Mouse (Mus musculus): ENCODE data around the gene Olfr741. TPM values are rescaled to one million over a fixed set of nuclear protein-coding genes. Genes with fewer than 3 reads are reported as not detected.

Olfr741 gene
- polyA plus RNA-seq (2015; fragmentation: Nextera tagmentation; extraction: Ambion mirVana), result not detected in 2 replicates

- 67% methylated on average over 2 of the region's 2 CpGs for WGBS
- no peak within 1 kb of the TSS for H3K4me2 ChIP-seq (ENCODE audit: low read depth, low read length)
- no peak within 1 kb of the TSS for H3K4me3 ChIP-seq (ENCODE audit: low read length)
- H3K4me1 ChIP-seq (ENCODE audit: control insufficient read depth, insufficient read depth, low read length), result no peaks in the 10 kb centered on the region
- H3K36me3 ChIP-seq (ENCODE audit: control insufficient read depth, insufficient read depth), result no peaks in the 10 kb centered on the region
- H3K27me3 ChIP-seq (ENCODE audit: control insufficient read depth, insufficient read depth, low read length), result no peaks in the 10 kb centered on the region
- no peak within 1 kb of the TSS for H3K9ac ChIP-seq (ENCODE audit: low read length)
- no peak within 1 kb of the TSS for H3K27ac ChIP-seq (ENCODE audit: low read length)
- ATAC-seq (replicated peaks; ENCODE audit: extremely low read depth, insufficient read depth, low FRiP score), result no peak
- no peaks in the 10 kb centered on the region for H3K9me3 ChIP-seq (replicated peaks; ENCODE audit: control insufficient read depth, low read length)
Measured at GRCm38 (mm10) chr14:50472438-50472837, at the start of gene Olfr741. Gene Olfr741, plus strand, starts transcription at chr14:50472738.

- ATAC-seq (replicated peaks; ENCODE audit: extremely low read depth, insufficient read depth, low FRiP score), result no peak
- H3K9me3 ChIP-seq (replicated peaks; ENCODE audit: control insufficient read depth, low read length), result no peaks in the 10 kb centered on the region
Measured at GRCm38 (mm10) chr14:50445245-50445644, 27.3 kb upstream of the Olfr741 start, which contains the start of gene Olfr740. Gene Olfr740, plus strand, starts transcription at chr14:50445545.

GRCm38 (mm10) chr14:50478406-50478805, 5.9 kb downstream of the Olfr741 start:
- no peaks in the 10 kb centered on the region for H3K36me3 ChIP-seq (ENCODE audit: control insufficient read depth, insufficient read depth)
- no peak overlapping the region for H3K9ac ChIP-seq (ENCODE audit: low read length)
- no peaks in the 10 kb centered on the region; the same call in 1 of the 2 replicates for H3K9me3 ChIP-seq (replicated peaks; ENCODE audit: control insufficient read depth, low read length)

More at GRCm38 (mm10) chr14:50445245-50445644, 27.3 kb upstream of the Olfr741 start, which contains the start of gene Olfr740:
- H3K4me3 ChIP-seq (ENCODE audit: low read length), result no peak within 1 kb of the TSS
- no peaks in the 10 kb centered on the region for H3K27me3 ChIP-seq (ENCODE audit: control insufficient read depth, insufficient read depth, low read length)
- H3K36me3 ChIP-seq (ENCODE audit: control insufficient read depth, insufficient read depth), result no peaks in the 10 kb centered on the region
- WGBS, result 78% methylated on average over 3 of the region's 3 CpGs
- no peak within 1 kb of the TSS for H3K4me2 ChIP-seq (ENCODE audit: low read depth, low read length)
- no peak within 1 kb of the TSS for H3K27ac ChIP-seq (ENCODE audit: low read length)
- H3K9ac ChIP-seq (ENCODE audit: low read length), result no peak within 1 kb of the TSS
- no peaks in the 10 kb centered on the region for H3K4me1 ChIP-seq (ENCODE audit: control insufficient read depth, insufficient read depth, low read length)

GRCm38 (mm10) chr14:50503300-50503699, 30.8 kb downstream of the Olfr741 start, which contains the start of gene Olfr742:
Gene Olfr742, plus strand, starts transcription at chr14:50503600.
- no peak for ATAC-seq (replicated peaks; ENCODE audit: extremely low read depth, insufficient read depth, low FRiP score)
- H3K27ac ChIP-seq (ENCODE audit: low read length), result no peak within 1 kb of the TSS
- H3K27me3 ChIP-seq (ENCODE audit: control insufficient read depth, insufficient read depth, low read length), result no peaks in the 10 kb centered on the region
- no peak within 1 kb of the TSS for H3K9ac ChIP-seq (ENCODE audit: low read length)
- whole genome bisulfite sequencing, result 47% methylated on average over 2 of the region's 2 CpGs
- H3K4me1 ChIP-seq (ENCODE audit: control insufficient read depth, insufficient read depth, low read length), result no peaks in the 10 kb centered on the region
- H3K4me2 ChIP-seq (ENCODE audit: low read depth, low read length), result no peak within 1 kb of the TSS
- no peak within 1 kb of the TSS for H3K4me3 ChIP-seq (ENCODE audit: low read length)
- H3K9me3 ChIP-seq (replicated peaks; ENCODE audit: control insufficient read depth, low read length), result no peaks in the 10 kb centered on the region
- H3K36me3 ChIP-seq (ENCODE audit: control insufficient read depth, insufficient read depth), result no peaks in the 10 kb centered on the region

More at GRCm38 (mm10) chr14:50478406-50478805, 5.9 kb downstream of the Olfr741 start:
- H3K4me1 ChIP-seq (ENCODE audit: control insufficient read depth, insufficient read depth, low read length), result no peaks in the 10 kb centered on the region
- no peak overlapping the region for H3K4me2 ChIP-seq (ENCODE audit: low read depth, low read length)
- no peak overlapping the region for H3K27ac ChIP-seq (ENCODE audit: low read length)
- no peaks in the 10 kb centered on the region for H3K27me3 ChIP-seq (ENCODE audit: control insufficient read depth, insufficient read depth, low read length)
- no peak overlapping the region for H3K4me3 ChIP-seq (ENCODE audit: low read length)
- no peak for ATAC-seq (replicated peaks; ENCODE audit: extremely low read depth, insufficient read depth, low FRiP score)
- 59% methylated on average over 2 of the region's 2 CpGs for WGBS

- Histone ChIP-seq H3K9me3 (replicated peaks; ENCODE audit: control insufficient read depth, low read length) (no peaks in the 10 kb centered on the region), H3K27ac (ENCODE audit: low read length) (no peak within 1 kb of the TSS), H3K4me1 (ENCODE audit: control insufficient read depth, insufficient read depth, low read length) (no peaks in the 10 kb centered on the region), H3K36me3 (ENCODE audit: control insufficient read depth, insufficient read depth) (no peaks in the 10 kb centered on the region), H3K4me3 (ENCODE audit: low read length) (no peak within 1 kb of the TSS), H3K4me2 (ENCODE audit: low read depth, low read length) (no peak within 1 kb of the TSS), H3K27me3 (ENCODE audit: control insufficient read depth, insufficient read depth, low read length) (no peaks in the 10 kb centered on the region), H3K9ac (ENCODE audit: low read length) (no peak within 1 kb of the TSS)
- ATAC-seq (replicated peaks; ENCODE audit: extremely low read depth, insufficient read depth, low FRiP score), result no peak
Measured at GRCm38 (mm10) chr14:50521539-50521938, 49.0 kb downstream of the Olfr741 start, which contains the start of gene Olfr743. Gene Olfr743, plus strand, starts transcription at chr14:50521839.

Other genes starting within 250 kb of the Olfr741 start
- gene Olfr731, start 230.9 kb upstream of the Olfr741 start, polyA plus RNA-seq (2015; fragmentation: Nextera tagmentation; extraction: Ambion mirVana), result not detected in 2 replicates
- gene Olfr732, start 188.5 kb upstream of the Olfr741 start, polyA plus RNA-seq (2015; fragmentation: Nextera tagmentation; extraction: Ambion mirVana), result not detected in 2 replicates
- not detected in 2 replicates for gene Olfr733, start 171.2 kb upstream of the Olfr741 start, polyA plus RNA-seq (2015; fragmentation: Nextera tagmentation; extraction: Ambion mirVana)
- gene Olfr734, start 146.0 kb upstream of the Olfr741 start, polyA plus RNA-seq (2015; fragmentation: Nextera tagmentation; extraction: Ambion mirVana), result not detected in 2 replicates
- not detected in 2 replicates for gene Olfr735, start 123.9 kb upstream of the Olfr741 start, polyA plus RNA-seq (2015; fragmentation: Nextera tagmentation; extraction: Ambion mirVana)
- gene Tlr11, start 114.8 kb upstream of the Olfr741 start, polyA plus RNA-seq (2015; fragmentation: Nextera tagmentation; extraction: Ambion mirVana), result not detected in 2 replicates
- not detected in 2 replicates for gene Olfr736, start 91.6 kb upstream of the Olfr741 start, polyA plus RNA-seq (2015; fragmentation: Nextera tagmentation; extraction: Ambion mirVana)
- gene Olfr738, start 65.2 kb upstream of the Olfr741 start, polyA plus RNA-seq (2015; fragmentation: Nextera tagmentation; extraction: Ambion mirVana), result not detected in 2 replicates
- gene Olfr739, start 54.1 kb upstream of the Olfr741 start, polyA plus RNA-seq (2015; fragmentation: Nextera tagmentation; extraction: Ambion mirVana), result not detected in 2 replicates
- not detected in 2 replicates for gene Olfr740, start 27.2 kb upstream of the Olfr741 start, polyA plus RNA-seq (2015; fragmentation: Nextera tagmentation; extraction: Ambion mirVana)
- not detected in 2 replicates for gene Olfr742, start 30.9 kb downstream of the Olfr741 start, polyA plus RNA-seq (2015; fragmentation: Nextera tagmentation; extraction: Ambion mirVana)
- gene Olfr743, start 49.1 kb downstream of the Olfr741 start, polyA plus RNA-seq (2015; fragmentation: Nextera tagmentation; extraction: Ambion mirVana), result not detected in 2 replicates
- not detected in 2 replicates for gene Olfr744, start 142.1 kb downstream of the Olfr741 start, polyA plus RNA-seq (2015; fragmentation: Nextera tagmentation; extraction: Ambion mirVana)
- gene Olfr745, start 166.7 kb downstream of the Olfr741 start, polyA plus RNA-seq (2015; fragmentation: Nextera tagmentation; extraction: Ambion mirVana), result not detected in 2 replicates
- not detected in 2 replicates for gene Olfr746, start 174.3 kb downstream of the Olfr741 start, polyA plus RNA-seq (2015; fragmentation: Nextera tagmentation; extraction: Ambion mirVana)
- not detected in 2 replicates for gene Olfr747, start 220.5 kb downstream of the Olfr741 start, polyA plus RNA-seq (2015; fragmentation: Nextera tagmentation; extraction: Ambion mirVana)
- not detected in 2 replicates for gene Olfr748, start 234.6 kb downstream of the Olfr741 start, polyA plus RNA-seq (2015; fragmentation: Nextera tagmentation; extraction: Ambion mirVana)